Mouse (Mus musculus) testis, postnatal 14 days (tissue): ENCODE measurements around the gene Slc22a18.
A peak's percentile ranks its signal among the peaks of the same experiment; 100 is the strongest.

Experiments
- DNase-seq: peaks from one replicate; pipeline ENCODE4 v3.0.0; 2021; ENCODE audit warnings: low spot score

The Slc22a18 gene

GRCm38 (mm10) chr7:143463865-143464415, 9.6 kb upstream of the Slc22a18 start:
- peak; percentile 79 for DNase-seq

- DNase-seq: peak; percentile 78
Measured at GRCm38 (mm10) chr7:143464811-143465560, 8.6 kb upstream of the Slc22a18 start.

GRCm38 (mm10) chr7:143466099-143466677, 7.3 kb upstream of the Slc22a18 start:
- DNase-seq: peak; percentile 82

GRCm38 (mm10) chr7:143467714-143468113, 5.8 kb upstream of the Slc22a18 start:
- DNase-seq: no peak

- DNase-seq: peak; percentile 60
Measured at GRCm38 (mm10) chr7:143469946-143470345, 3.6 kb upstream of the Slc22a18 start.

- no peak for DNase-seq
Measured at GRCm38 (mm10) chr7:143474811-143475210, 1.3 kb downstream of the Slc22a18 start.

GRCm38 (mm10) chr7:143475876-143476275, 2.3 kb downstream of the Slc22a18 start:
- DNase-seq: no peak

GRCm38 (mm10) chr7:143476702-143477335, 3.3 kb downstream of the Slc22a18 start:
- no peak for DNase-seq

GRCm38 (mm10) chr7:143477800-143478199, 4.3 kb downstream of the Slc22a18 start:
- no peak for DNase-seq

GRCm38 (mm10) chr7:143480498-143480897, 7.0 kb downstream of the Slc22a18 start:
- DNase-seq: peak; percentile 72

GRCm38 (mm10) chr7:143481806-143482387, 8.4 kb downstream of the Slc22a18 start:
- no peak for DNase-seq

- no peak for DNase-seq
Measured at GRCm38 (mm10) chr7:143482541-143482940, 9.0 kb downstream of the Slc22a18 start.

GRCm38 (mm10) chr7:143489735-143490134, 16.2 kb downstream of the Slc22a18 start:
- DNase-seq: no peak

GRCm38 (mm10) chr7:143493616-143494126, 20.1 kb downstream of the Slc22a18 start:
- DNase-seq: no peak

- no peak for DNase-seq
Measured at GRCm38 (mm10) chr7:143495104-143495961, 21.8 kb downstream of the Slc22a18 start.

GRCm38 (mm10) chr7:143498584-143498983, 25.0 kb downstream of the Slc22a18 start:
- no peak for DNase-seq

GRCm38 (mm10) chr7:143500912-143501311, 27.4 kb downstream of the Slc22a18 start:
- DNase-seq: no peak

GRCm38 (mm10) chr7:143501643-143502417, 28.3 kb downstream of the Slc22a18 start:
- no peak for DNase-seq

GRCm38 (mm10) chr7:143502418-143503200, 29.1 kb downstream of the Slc22a18 start, which contains the start of gene Phlda2:
Gene Phlda2 (minus strand): TSS chr7:143503150.
- DNase-seq: no peak

GRCm38 (mm10) chr7:143503926-143504325, 30.4 kb downstream of the Slc22a18 start:
- no peak for DNase-seq
